Mouse (Mus musculus): Measurements from ENCODE around the gene 9430015G10Rik. TPM values are rescaled to one million over a fixed set of nuclear protein-coding genes. Genes with fewer than 3 reads are reported as not detected.
A peak's percentile ranks its signal among the peaks of the same experiment; 100 is the strongest.

9430015G10Rik gene
- polyA plus RNA-seq, 1 experiment from 2014 or later = 32.4 TPM

DNA sequence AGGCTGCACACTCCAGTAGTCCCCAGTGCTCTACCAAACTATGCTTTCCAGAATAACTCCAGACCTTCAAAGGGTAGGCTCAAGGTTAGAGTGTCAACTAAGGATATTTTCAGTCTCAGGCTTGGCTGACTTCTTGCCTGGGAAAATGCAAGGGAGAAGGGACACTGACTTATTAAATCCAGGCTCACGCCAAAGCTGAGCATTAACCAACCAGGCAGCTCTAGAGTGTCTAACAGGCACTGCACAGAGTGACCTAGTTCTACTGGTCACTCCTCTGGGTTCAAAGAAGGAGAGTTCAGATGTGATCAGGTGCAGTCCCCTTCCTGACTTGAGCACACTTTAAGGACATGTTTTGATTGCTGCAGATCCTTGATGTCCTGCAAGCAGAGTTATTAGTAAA lies 17.0 kb upstream of the 9430015G10Rik start:
- H3K36me3 ChIP-seq (ENCODE audit: control insufficient read depth, insufficient read depth, low read length) = no peaks in the 10 kb centered on the region
- H3K9ac ChIP-seq (replicated peaks; ENCODE audit: low read depth, low read length) = no peak overlapping the region
- H3K27ac ChIP-seq (ENCODE audit: low read depth, low read length) = no peak overlapping the region
- H3K27me3 ChIP-seq (ENCODE audit: control insufficient read depth, insufficient read depth, low read length) = no peaks in the 10 kb centered on the region
- no peaks in the 10 kb centered on the region for H3K4me1 ChIP-seq (ENCODE audit: control insufficient read depth, insufficient read depth, low read length)
- 81% methylated on average over 1 of the region's 1 CpGs for WGBS
- no peak for ATAC-seq (ENCODE audit: low read depth)
- H3K4me2 ChIP-seq (ENCODE audit: low read depth, low read length) = no peak overlapping the region
- H3K9me3 ChIP-seq (ENCODE audit: control insufficient read depth, low read length) = no peaks in the 10 kb centered on the region
- H3K4me3 ChIP-seq (ENCODE audit: low read depth, low read length) = no peak overlapping the region

- H3K4me1 ChIP-seq (ENCODE audit: control insufficient read depth, insufficient read depth, low read length) = no peaks in the 10 kb centered on the region
- H3K9ac ChIP-seq (replicated peaks; ENCODE audit: low read depth, low read length) = no peak overlapping the region
- no peak overlapping the region for H3K27ac ChIP-seq (ENCODE audit: low read depth, low read length)
- no peak overlapping the region for H3K4me2 ChIP-seq (ENCODE audit: low read depth, low read length)
- H3K27me3 ChIP-seq (ENCODE audit: control insufficient read depth, insufficient read depth, low read length) = no peaks in the 10 kb centered on the region
- H3K36me3 ChIP-seq (ENCODE audit: control insufficient read depth, insufficient read depth, low read length) = no peaks in the 10 kb centered on the region
- 83% methylated on average over 5 of the region's 5 CpGs for WGBS
- no peaks in the 10 kb centered on the region for H3K9me3 ChIP-seq (ENCODE audit: control insufficient read depth, low read length)
- no peak for ATAC-seq (ENCODE audit: low read depth)
- H3K4me3 ChIP-seq (ENCODE audit: low read depth, low read length) = no peak overlapping the region
Measured at GRCm38 (mm10) chr4:156093758-156094157, 16.0 kb upstream of the 9430015G10Rik start.

GRCm38 (mm10) chr4:156096191-156096590 lies 13.6 kb upstream of the 9430015G10Rik start:
- H3K9me3 ChIP-seq (ENCODE audit: control insufficient read depth, low read length) = no peaks in the 10 kb centered on the region
- no peak overlapping the region for H3K4me2 ChIP-seq (ENCODE audit: low read depth, low read length)
- H3K4me1 ChIP-seq (ENCODE audit: control insufficient read depth, insufficient read depth, low read length) = no peaks in the 10 kb centered on the region
- H3K27me3 ChIP-seq (ENCODE audit: control insufficient read depth, insufficient read depth, low read length) = no peaks in the 10 kb centered on the region
- H3K36me3 ChIP-seq (ENCODE audit: control insufficient read depth, insufficient read depth, low read length) = no peaks in the 10 kb centered on the region
- no peak overlapping the region for H3K4me3 ChIP-seq (ENCODE audit: low read depth, low read length)
- 95% methylated on average over 1 of the region's 1 CpGs for WGBS
- no peak for ATAC-seq (ENCODE audit: low read depth)
- H3K9ac ChIP-seq (replicated peaks; ENCODE audit: low read depth, low read length) = no peak overlapping the region
- H3K27ac ChIP-seq (ENCODE audit: low read depth, low read length) = no peak overlapping the region

GRCm38 (mm10) chr4:156097770-156098366 lies 11.9 kb upstream of the 9430015G10Rik start:
- Histone ChIP-seq H3K9me3 (ENCODE audit: control insufficient read depth, low read length) (no peaks in the 10 kb centered on the region), H3K27me3 (ENCODE audit: control insufficient read depth, insufficient read depth, low read length) (no peaks in the 10 kb centered on the region), H3K9ac (replicated peaks; ENCODE audit: low read depth, low read length) (no peak overlapping the region), H3K4me3 (ENCODE audit: low read depth, low read length) (no peak overlapping the region), H3K4me2 (ENCODE audit: low read depth, low read length) (no peak overlapping the region), H3K27ac (ENCODE audit: low read depth, low read length) (no peak overlapping the region), H3K4me1 (ENCODE audit: control insufficient read depth, insufficient read depth, low read length) (no peaks in the 10 kb centered on the region), H3K36me3 (ENCODE audit: control insufficient read depth, insufficient read depth, low read length) (no peaks in the 10 kb centered on the region)
- WGBS = 77% methylated on average over 9 of the region's 9 CpGs
- no peak for ATAC-seq (ENCODE audit: low read depth)

- ATAC-seq (ENCODE audit: low read depth) = no peak
- no peak overlapping the region for H3K9ac ChIP-seq (replicated peaks; ENCODE audit: low read depth, low read length)
- H3K27me3 ChIP-seq (ENCODE audit: control insufficient read depth, insufficient read depth, low read length) = no peaks in the 10 kb centered on the region
- H3K9me3 ChIP-seq (ENCODE audit: control insufficient read depth, low read length) = no peaks in the 10 kb centered on the region
- H3K4me2 ChIP-seq (ENCODE audit: low read depth, low read length) = no peak overlapping the region
- no peak overlapping the region for H3K4me3 ChIP-seq (ENCODE audit: low read depth, low read length)
- no peaks in the 10 kb centered on the region for H3K36me3 ChIP-seq (ENCODE audit: control insufficient read depth, insufficient read depth, low read length)
- 61% methylated on average over 6 of the region's 6 CpGs for WGBS
- H3K4me1 ChIP-seq (ENCODE audit: control insufficient read depth, insufficient read depth, low read length) = no peaks in the 10 kb centered on the region
- no peak overlapping the region for H3K27ac ChIP-seq (ENCODE audit: low read depth, low read length)
Measured at GRCm38 (mm10) chr4:156099427-156099826, 10.4 kb upstream of the 9430015G10Rik start.

DNA sequence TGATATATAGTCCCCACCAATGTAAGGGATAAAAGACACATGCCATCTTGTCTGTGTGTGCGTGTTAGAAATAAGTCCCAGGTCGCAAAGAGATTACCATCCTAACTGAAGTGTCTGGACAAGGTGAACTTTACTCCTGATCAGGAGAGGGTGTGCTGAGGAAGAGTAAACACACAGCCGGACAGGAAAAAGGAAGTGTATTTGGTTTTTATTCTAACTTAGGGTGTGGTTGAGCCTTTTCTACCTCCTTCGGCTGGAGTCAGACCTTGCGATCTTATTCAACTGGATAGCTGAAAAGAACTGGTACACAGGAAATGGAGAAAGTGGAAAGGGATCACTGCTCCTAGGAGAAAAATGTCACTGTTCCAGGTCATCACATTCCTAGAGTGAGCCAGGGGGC lies 9.3 kb upstream of the 9430015G10Rik start:
- Histone ChIP-seq H3K36me3 (ENCODE audit: control insufficient read depth, insufficient read depth, low read length) (no peaks in the 10 kb centered on the region), H3K27me3 (ENCODE audit: control insufficient read depth, insufficient read depth, low read length) (no peaks in the 10 kb centered on the region), H3K4me1 (ENCODE audit: control insufficient read depth, insufficient read depth, low read length) (no peaks in the 10 kb centered on the region), H3K4me3 (ENCODE audit: low read depth, low read length) (no peak overlapping the region), H3K4me2 (ENCODE audit: low read depth, low read length) (no peak overlapping the region), H3K27ac (ENCODE audit: low read depth, low read length) (no peak overlapping the region), H3K9ac (replicated peaks; ENCODE audit: low read depth, low read length) (no peak overlapping the region), H3K9me3 (ENCODE audit: control insufficient read depth, low read length) (no peaks in the 10 kb centered on the region)
- no peak for ATAC-seq (ENCODE audit: low read depth)
- 91% methylated on average over 5 of the region's 5 CpGs for WGBS

DNA sequence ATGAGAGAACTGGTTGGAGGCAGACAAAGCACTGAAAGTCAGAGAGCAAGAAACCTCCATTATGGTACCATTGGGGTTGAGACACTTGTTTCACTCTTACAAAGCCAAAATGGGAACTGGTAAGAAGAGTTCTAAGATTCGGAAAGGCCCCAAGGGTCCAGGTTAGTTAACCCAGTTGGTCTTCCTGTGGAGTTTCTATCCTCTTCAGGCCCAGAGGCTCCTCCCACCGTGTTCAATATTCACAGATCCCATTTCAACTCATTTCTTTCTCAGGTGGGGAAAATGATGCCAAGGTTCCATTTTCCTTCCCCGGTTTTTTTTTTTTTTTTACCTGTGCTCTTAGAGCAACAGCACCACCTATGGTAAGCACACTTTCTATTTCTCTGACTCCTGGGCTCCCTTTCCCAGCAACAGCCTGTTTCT lies 8.3 kb upstream of the 9430015G10Rik start:
- Histone ChIP-seq H3K9ac (replicated peaks; ENCODE audit: low read depth, low read length) (no peak overlapping the region), H3K9me3 (ENCODE audit: control insufficient read depth, low read length) (no peaks in the 10 kb centered on the region), H3K36me3 (ENCODE audit: control insufficient read depth, insufficient read depth, low read length) (no peaks in the 10 kb centered on the region), H3K4me3 (ENCODE audit: low read depth, low read length) (no peak overlapping the region), H3K4me1 (ENCODE audit: control insufficient read depth, insufficient read depth, low read length) (no peaks in the 10 kb centered on the region), H3K27me3 (ENCODE audit: control insufficient read depth, insufficient read depth, low read length) (no peaks in the 10 kb centered on the region), H3K4me2 (ENCODE audit: low read depth, low read length) (no peak overlapping the region), H3K27ac (ENCODE audit: low read depth, low read length) (no peak overlapping the region)
- 45% methylated on average over 3 of the region's 3 CpGs for WGBS
- ATAC-seq (ENCODE audit: low read depth) = no peak

GRCm38 (mm10) chr4:156103342-156103741 lies 6.4 kb upstream of the 9430015G10Rik start:
- no peaks in the 10 kb centered on the region for H3K9me3 ChIP-seq (ENCODE audit: control insufficient read depth, low read length)
- 80% methylated on average over 4 of the region's 4 CpGs for WGBS
- ATAC-seq (ENCODE audit: low read depth) = no peak

GRCm38 (mm10) chr4:156108606-156109546 lies 906 bp upstream of the 9430015G10Rik start:
- Histone ChIP-seq H3K36me3 (ENCODE audit: control insufficient read depth, insufficient read depth, low read length) (no peaks in the 10 kb centered on the region), H3K4me2 (ENCODE audit: low read depth, low read length) (peak overlapping the region; percentile 76), H3K27ac (ENCODE audit: low read depth, low read length) (peak overlapping the region; percentile 66), H3K9ac (replicated peaks; ENCODE audit: low read depth, low read length) (peak overlapping the region; percentile 57), H3K9me3 (ENCODE audit: control insufficient read depth, low read length) (no peaks in the 10 kb centered on the region), H3K4me1 (ENCODE audit: control insufficient read depth, insufficient read depth, low read length) (no peaks in the 10 kb centered on the region), H3K27me3 (ENCODE audit: control insufficient read depth, insufficient read depth, low read length) (no peaks in the 10 kb centered on the region), H3K4me3 (ENCODE audit: low read depth, low read length) (peak overlapping the region; percentile 45)
- ATAC-seq (ENCODE audit: low read depth) = peak; percentile 10; the same call in 1 of the 2 replicates
- 35% methylated on average over 13 of the region's 13 CpGs for WGBS

More at GRCm38 (mm10) chr4:156103342-156103741, 6.4 kb upstream of the 9430015G10Rik start:
- no peaks in the 10 kb centered on the region for H3K4me1 ChIP-seq (ENCODE audit: control insufficient read depth, insufficient read depth, low read length)
- H3K4me2 ChIP-seq (ENCODE audit: low read depth, low read length) = no peak overlapping the region
- H3K36me3 ChIP-seq (ENCODE audit: control insufficient read depth, insufficient read depth, low read length) = no peaks in the 10 kb centered on the region
- H3K9ac ChIP-seq (replicated peaks; ENCODE audit: low read depth, low read length) = no peak overlapping the region
- no peaks in the 10 kb centered on the region for H3K27me3 ChIP-seq (ENCODE audit: control insufficient read depth, insufficient read depth, low read length)
- no peak overlapping the region for H3K27ac ChIP-seq (ENCODE audit: low read depth, low read length)
- H3K4me3 ChIP-seq (ENCODE audit: low read depth, low read length) = no peak overlapping the region
